Mouse (Mus musculus): ENCODE data around the gene Tnrc6b.

Tnrc6b gene

DNA sequence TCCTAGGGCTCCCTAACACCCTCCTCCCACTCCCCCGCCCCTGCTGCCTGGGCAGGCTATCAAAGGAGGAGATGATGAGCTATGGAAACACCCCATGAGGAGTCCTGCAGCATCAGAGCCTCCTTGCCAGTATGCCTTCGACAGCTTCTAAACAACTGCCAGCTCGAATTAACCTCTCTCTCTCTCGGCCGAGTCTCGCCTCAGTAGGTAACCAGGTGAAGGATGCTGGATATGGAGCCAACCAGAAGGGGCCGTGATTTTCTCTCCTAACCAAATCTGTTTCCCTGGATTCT is 25.6 kb upstream of the Tnrc6b start:
- no peaks in the 10 kb centered on the region for H3K36me3 ChIP-seq (ENCODE audit: control insufficient read depth, insufficient read depth, low read length, poor library complexity, severe bottlenecking)
- no peak for DNase-seq (ENCODE audit: low read depth, low spot score)
- H3K27me3 ChIP-seq (ENCODE audit: control insufficient read depth, insufficient read depth, low read length, poor library complexity, severe bottlenecking): no peaks in the 10 kb centered on the region

DNA sequence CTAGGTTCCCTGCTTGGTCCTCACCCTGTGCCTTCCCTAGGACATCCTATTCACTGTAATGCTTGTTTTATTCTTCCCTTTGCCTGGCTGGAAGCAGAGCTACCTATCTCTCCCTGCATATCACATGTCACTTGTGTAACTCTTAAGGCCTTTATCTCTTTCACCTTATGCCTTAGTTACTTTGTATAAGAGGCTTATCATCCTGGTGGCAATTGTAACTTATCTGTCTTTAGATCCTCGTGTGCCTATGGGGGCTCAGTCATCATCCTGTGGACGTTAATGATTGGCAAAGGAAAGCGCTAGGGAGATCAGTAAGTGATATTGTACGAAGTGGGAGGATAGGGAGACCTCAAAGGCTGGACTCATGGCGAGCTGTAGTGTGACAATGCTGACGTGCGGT is 22.6 kb upstream of the Tnrc6b start:
- Histone ChIP-seq H3K36me3 (ENCODE audit: control insufficient read depth, insufficient read depth, low read length, poor library complexity, severe bottlenecking) (no peaks in the 10 kb centered on the region), H3K27me3 (ENCODE audit: control insufficient read depth, insufficient read depth, low read length, poor library complexity, severe bottlenecking) (no peaks in the 10 kb centered on the region)
- no peak for DNase-seq (ENCODE audit: low read depth, low spot score)

DNA sequence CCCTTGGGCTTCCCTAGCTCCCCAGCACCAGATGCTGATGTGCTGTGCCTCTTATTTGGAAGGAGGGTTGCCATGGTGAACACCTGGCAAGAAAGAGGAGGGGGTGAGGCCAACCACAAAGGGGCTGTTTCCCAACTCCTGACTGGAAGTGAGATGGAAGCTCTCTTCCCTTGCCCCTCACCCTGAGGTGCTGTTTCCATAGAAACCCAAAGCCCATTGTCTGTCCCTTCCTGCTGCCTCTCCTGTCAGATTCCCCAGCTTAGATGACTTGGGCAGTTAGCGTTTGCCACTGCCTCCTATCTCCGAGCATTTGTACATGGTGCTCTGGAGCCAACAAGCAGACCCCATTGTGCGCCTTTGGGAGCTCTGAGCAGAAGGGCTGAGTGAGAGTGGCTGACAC is 17.6 kb upstream of the Tnrc6b start:
- Histone ChIP-seq H3K36me3 (ENCODE audit: control insufficient read depth, insufficient read depth, low read length, poor library complexity, severe bottlenecking) (no peaks in the 10 kb centered on the region), H3K27me3 (ENCODE audit: control insufficient read depth, insufficient read depth, low read length, poor library complexity, severe bottlenecking) (no peaks in the 10 kb centered on the region)
- no peak for DNase-seq (ENCODE audit: low read depth, low spot score)

DNA sequence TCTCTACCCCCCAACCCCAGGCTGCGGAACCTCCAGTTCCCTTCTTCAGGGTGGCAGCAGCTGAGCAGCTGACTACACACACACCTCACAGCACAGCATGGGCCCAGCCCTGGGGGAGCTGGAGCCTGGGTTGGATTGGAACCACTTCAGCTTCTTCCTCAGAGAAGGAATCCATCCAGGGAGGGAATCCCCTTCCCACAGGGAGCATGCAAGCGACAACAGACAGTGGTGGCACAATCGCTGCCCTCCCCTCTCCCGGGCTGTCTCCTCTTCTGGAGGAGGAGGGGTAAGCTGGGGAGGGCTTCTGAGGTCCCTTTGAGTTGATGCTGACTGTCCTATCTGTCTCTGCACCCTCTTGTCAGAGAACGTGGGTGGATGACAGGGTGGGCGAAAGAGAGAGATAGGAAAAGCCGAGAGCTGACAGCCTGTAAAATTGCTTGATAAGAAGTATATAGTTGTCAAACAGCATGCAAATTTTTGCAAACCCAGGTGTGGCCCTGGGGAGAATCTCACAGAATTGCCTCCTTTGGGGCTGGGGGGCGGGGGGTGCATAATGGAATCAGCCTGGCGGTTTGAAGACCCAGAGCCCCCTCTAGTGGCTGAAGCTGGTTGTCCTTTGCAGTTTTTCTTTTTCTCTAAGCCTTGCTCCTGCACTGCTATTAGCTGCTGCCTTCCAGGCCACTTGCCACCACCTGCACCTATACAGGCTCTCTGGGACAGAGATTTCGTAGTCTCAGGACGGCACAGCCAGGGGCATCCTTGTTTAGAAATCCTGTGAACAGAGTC is 16.8 kb upstream of the Tnrc6b start:
- no peaks in the 10 kb centered on the region for H3K27me3 ChIP-seq (ENCODE audit: control insufficient read depth, insufficient read depth, low read length, poor library complexity, severe bottlenecking)
- DNase-seq (ENCODE audit: low read depth, low spot score): peak; percentile 93
- no peaks in the 10 kb centered on the region for H3K36me3 ChIP-seq (ENCODE audit: control insufficient read depth, insufficient read depth, low read length, poor library complexity, severe bottlenecking)

DNA sequence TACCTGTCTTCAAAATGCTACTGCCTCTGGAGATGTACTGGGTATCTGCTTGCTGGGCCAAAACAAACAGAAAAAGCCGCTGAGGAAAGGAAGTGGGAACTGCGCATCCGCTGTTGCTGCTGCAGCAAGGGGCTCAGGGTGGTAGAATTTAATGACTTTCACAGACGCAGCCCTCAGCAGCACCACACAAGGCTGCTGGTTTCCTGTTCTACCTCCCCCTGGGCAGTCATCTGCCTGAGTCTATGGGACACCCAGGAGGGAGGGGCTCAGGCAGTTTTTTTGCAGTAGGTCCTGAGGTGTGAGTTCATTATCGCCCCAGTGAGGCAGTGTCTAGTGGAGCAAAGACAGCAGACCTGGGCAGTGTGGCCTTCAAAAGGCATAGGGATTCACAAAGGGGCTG is 13.5 kb upstream of the Tnrc6b start:
- no peaks in the 10 kb centered on the region for H3K36me3 ChIP-seq (ENCODE audit: control insufficient read depth, insufficient read depth, low read length, poor library complexity, severe bottlenecking)
- no peaks in the 10 kb centered on the region for H3K27me3 ChIP-seq (ENCODE audit: control insufficient read depth, insufficient read depth, low read length, poor library complexity, severe bottlenecking)
- DNase-seq (ENCODE audit: low read depth, low spot score): peak; percentile 58

DNA sequence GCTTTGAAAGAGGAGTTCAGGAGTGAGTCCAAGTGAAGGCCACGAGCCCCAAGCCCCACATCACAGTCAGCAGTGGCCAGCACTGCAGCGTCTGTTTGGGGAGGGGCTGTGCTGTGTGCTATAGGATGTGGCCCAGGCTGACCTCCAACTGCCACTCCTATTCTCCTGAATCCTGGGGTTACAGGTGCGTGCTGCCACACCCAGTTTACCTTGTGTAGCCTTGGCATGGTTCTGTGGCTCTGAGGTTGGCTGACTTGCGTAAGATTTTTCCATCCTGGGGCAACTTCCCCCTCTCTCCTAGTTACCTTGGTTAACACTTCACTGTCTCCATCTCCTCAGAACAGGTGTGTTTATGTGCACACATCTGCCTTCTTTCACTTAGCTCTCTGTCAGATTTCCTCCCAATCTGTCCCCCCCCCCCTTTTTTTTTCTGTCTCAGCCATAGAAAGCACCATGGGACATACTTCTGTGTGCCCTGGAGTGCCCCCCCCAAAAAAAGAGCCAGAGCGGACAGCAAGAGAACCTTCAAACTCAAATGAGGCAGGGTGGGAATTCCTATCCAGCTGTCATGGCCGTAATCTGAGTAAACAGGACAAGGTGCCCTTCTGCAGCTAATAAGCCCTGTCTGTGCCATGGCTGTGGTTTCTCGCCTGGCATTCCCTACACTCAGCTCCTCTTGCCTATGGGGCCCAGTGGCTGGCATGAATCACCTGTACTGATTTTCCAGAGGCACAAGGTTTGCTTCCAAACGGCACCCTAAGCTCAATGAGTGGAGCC is 9.4 kb upstream of the Tnrc6b start:
- Histone ChIP-seq H3K36me3 (ENCODE audit: control insufficient read depth, insufficient read depth, low read length, poor library complexity, severe bottlenecking) (no peaks in the 10 kb centered on the region), H3K27me3 (ENCODE audit: control insufficient read depth, insufficient read depth, low read length, poor library complexity, severe bottlenecking) (no peaks in the 10 kb centered on the region)
- no peak for DNase-seq (ENCODE audit: low read depth, low spot score)

DNA sequence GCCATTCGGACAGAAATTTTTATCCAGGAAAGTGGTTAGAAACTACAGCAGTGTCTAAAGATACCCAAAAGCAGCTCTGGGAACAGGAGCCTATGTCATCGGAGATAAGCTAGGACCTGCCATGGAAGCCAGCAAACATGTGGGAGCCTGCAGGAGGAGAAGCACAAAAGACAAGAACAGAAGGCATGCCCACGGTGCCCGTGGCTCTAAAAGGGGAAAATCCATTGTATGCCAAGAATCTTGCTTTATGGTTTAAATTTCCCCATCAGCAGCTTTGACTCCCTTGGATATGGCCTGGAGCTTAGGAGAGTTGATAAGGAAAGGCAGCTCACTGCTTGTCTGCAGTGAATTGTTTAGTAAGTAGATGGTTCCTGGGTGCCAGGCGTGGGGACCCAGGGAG is 8.2 kb upstream of the Tnrc6b start:
- Histone ChIP-seq H3K36me3 (ENCODE audit: control insufficient read depth, insufficient read depth, low read length, poor library complexity, severe bottlenecking) (no peaks in the 10 kb centered on the region), H3K27me3 (ENCODE audit: control insufficient read depth, insufficient read depth, low read length, poor library complexity, severe bottlenecking) (no peaks in the 10 kb centered on the region; the same call in 1 of the 2 replicates)
- DNase-seq (ENCODE audit: low read depth, low spot score): no peak

DNA sequence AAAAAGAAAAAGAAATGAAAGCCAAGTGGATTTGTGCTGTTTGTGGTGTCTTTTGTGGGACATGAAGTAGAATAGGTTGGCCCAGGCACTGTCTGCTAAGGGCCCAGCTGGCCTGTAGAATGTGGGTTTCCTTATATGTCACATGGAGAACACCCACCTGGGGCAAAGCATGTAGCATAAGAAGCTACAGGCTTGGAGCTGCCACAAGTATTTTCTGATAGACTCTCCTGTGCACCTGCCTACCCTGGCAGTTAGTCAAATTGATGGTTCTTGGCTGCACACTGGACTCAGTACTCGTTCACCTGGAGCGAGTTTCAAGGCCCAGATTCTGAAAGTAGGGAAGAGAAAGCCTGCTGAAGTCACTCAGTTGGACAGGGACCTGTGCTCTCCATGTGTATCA is 7.6 kb upstream of the Tnrc6b start:
- no peak for DNase-seq (ENCODE audit: low read depth, low spot score)
- no peaks in the 10 kb centered on the region; the same call in 1 of the 2 replicates for H3K27me3 ChIP-seq (ENCODE audit: control insufficient read depth, insufficient read depth, low read length, poor library complexity, severe bottlenecking)
- no peaks in the 10 kb centered on the region for H3K36me3 ChIP-seq (ENCODE audit: control insufficient read depth, insufficient read depth, low read length, poor library complexity, severe bottlenecking)

DNA sequence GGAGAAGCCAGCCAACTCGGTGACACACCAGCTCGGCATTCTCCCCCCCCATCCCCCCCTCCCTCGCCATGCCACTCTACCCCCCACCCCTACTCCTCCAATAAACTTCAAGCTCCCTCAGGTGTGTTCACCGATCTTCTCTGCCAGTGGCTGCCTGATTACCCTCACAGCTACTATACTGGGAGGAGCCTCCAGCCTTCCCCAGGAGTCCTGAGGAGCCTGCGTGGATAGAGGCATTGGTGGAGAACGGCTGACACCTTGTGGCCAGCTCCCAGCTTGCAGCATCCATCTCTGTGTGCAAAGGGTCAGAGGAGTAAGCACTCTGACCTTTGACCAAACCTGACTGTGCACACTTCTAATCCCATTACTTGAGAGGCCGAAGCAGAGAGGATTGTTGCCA is 6.8 kb upstream of the Tnrc6b start:
- peak; percentile 90 for DNase-seq (ENCODE audit: low read depth, low spot score)
- H3K27me3 ChIP-seq (ENCODE audit: control insufficient read depth, insufficient read depth, low read length, poor library complexity, severe bottlenecking): no peaks in the 10 kb centered on the region; the same call in 1 of the 2 replicates

DNA sequence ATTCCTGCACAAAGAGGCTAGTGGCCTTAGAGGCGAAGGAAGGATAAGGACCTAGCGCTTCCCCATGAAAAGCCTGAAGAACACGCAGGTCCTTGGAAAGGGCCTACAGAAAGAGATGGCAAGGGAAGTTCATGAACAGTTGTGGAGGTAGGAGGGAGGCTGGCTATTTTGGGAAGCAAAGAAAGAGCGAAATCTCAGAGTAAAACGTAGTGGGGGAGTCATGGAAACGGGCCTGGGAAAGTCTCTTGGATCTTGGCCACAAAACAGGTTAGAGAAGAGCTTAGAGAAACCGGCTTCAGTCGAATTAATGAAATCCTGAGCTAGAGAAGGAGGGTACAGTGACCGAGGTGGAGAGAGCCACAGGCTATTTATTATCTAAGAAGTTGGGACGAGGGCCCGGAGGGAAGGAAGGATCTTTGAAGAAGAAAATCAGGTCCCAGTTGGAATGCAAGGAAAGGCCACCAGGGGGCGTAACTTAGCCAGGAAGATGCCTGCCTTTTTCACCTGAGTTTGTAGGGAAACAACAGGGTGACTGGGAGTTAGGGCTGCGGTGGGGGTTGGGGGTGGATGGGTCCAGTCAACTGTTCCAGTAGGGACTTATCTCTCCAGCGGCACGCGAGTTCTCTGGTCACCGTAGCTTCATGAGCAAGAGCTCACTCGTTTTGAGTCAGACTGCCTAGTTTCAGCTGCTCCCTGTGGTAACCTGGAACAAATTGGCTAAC is 5.1 kb upstream of the Tnrc6b start:
- DNase-seq (ENCODE audit: low read depth, low spot score): peak; percentile 76
- no peaks in the 10 kb centered on the region for H3K36me3 ChIP-seq (ENCODE audit: control insufficient read depth, insufficient read depth, low read length, poor library complexity, severe bottlenecking)
- H3K27me3 ChIP-seq (ENCODE audit: control insufficient read depth, insufficient read depth, low read length, poor library complexity, severe bottlenecking): no peaks in the 10 kb centered on the region; the same call in 1 of the 2 replicates

More for the DNA sequence above, 6.8 kb upstream of the Tnrc6b start:
- H3K36me3 ChIP-seq (ENCODE audit: control insufficient read depth, insufficient read depth, low read length, poor library complexity, severe bottlenecking): no peaks in the 10 kb centered on the region

DNA sequence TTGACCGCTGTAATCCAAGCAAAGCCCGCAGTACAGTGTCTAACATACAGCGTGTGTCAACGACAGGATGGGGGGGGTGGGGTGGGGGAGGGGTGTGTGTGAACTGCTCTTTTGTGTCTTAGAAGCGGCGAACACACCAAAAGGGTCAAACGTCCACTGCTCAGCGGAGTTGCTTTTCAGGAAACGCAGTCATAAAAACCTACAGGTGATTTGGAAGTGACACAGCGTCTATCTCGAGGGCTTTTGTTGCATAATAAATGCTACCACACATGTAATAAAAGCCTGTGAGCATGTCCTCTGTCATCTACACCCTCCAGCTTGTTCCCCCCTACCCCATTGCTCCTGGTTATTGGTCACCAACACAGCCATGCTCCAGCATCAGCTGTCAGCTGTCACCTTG is 4.5 kb upstream of the Tnrc6b start:
- Histone ChIP-seq H3K27me3 (ENCODE audit: control insufficient read depth, insufficient read depth, low read length, poor library complexity, severe bottlenecking) (no peaks in the 10 kb centered on the region; the same call in 1 of the 2 replicates), H3K36me3 (ENCODE audit: control insufficient read depth, insufficient read depth, low read length, poor library complexity, severe bottlenecking) (no peaks in the 10 kb centered on the region)
- no peak for DNase-seq (ENCODE audit: low read depth, low spot score)

DNA sequence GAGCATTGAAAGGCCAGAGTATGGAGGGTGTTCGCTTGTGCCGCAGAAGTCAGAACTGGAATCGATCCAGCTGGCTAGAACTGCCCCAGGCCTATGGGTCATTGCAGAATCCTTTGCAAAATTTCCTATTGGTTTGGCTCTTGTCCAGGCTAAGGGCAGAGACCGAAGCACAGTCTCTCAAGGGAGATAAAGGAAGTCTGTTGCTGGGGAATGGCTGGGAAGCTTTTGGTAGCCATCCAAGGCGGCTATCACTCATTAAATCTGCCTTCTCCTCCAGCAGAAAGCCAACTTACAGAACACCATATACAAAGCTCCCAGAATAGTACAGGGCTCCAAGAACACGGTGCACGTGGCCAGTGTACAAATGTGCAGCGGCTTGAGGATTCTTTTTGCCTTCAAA is 4.0 kb upstream of the Tnrc6b start:
- Histone ChIP-seq H3K27me3 (ENCODE audit: control insufficient read depth, insufficient read depth, low read length, poor library complexity, severe bottlenecking) (no peaks in the 10 kb centered on the region; the same call in 1 of the 2 replicates), H3K36me3 (ENCODE audit: control insufficient read depth, insufficient read depth, low read length, poor library complexity, severe bottlenecking) (no peaks in the 10 kb centered on the region)
- DNase-seq (ENCODE audit: low read depth, low spot score): no peak

DNA sequence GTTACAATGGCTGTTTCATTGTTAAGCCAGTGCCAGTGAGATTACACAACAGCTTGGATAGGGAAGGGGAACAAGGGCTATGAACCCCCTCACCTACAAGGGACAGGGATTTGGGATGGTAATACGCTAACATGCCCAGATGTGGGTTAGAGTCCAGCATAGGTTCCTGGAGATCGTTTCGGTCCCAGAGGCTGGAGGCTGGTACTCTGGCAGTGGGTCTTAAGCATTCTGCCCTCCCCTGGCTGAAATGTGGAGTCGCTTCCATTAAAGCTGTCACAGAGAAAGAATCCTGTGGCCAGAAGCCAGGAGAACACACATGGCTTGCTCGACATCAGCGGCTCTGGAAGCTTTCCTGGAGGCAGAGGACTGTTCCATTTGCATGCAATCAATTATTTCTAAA is 1.5 kb upstream of the Tnrc6b start:
- H3K27me3 ChIP-seq (ENCODE audit: control insufficient read depth, insufficient read depth, low read length, poor library complexity, severe bottlenecking): no peaks in the 10 kb centered on the region; the same call in 1 of the 2 replicates

DNA sequence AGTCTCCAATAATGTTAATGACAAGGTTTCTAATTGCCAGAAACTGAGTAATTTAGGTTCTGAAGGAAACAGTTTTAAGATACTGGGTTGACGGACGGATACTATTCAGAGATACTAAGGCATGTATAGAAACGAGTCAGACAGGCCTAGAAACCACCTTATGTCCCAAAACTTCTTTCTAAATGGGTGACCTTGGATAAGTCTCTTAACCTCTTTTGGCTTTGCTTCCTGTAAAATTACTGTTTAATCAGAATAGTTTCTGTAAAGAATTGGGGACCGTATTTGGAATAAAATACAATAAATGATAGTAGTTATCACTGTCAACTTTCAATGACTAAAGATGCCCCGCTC is 881 bp upstream of the Tnrc6b start:
- H3K36me3 ChIP-seq (ENCODE audit: control insufficient read depth, insufficient read depth, low read length, poor library complexity, severe bottlenecking): 0 out of 2 replicates have a peak, but pooled peaks cover 2% of the 10 kb centered on the region

More for the DNA sequence above, 1.5 kb upstream of the Tnrc6b start:
- 0 out of 2 replicates have a peak, but pooled peaks cover 2% of the 10 kb centered on the region for H3K36me3 ChIP-seq (ENCODE audit: control insufficient read depth, insufficient read depth, low read length, poor library complexity, severe bottlenecking)
- DNase-seq (ENCODE audit: low read depth, low spot score): no peak

More for the DNA sequence above, 881 bp upstream of the Tnrc6b start:
- H3K27me3 ChIP-seq (ENCODE audit: control insufficient read depth, insufficient read depth, low read length, poor library complexity, severe bottlenecking): no peaks in the 10 kb centered on the region; the same call in 1 of the 2 replicates
- no peak for DNase-seq (ENCODE audit: low read depth, low spot score)

Data from splenic B cell, adult 2 months (primary cell).